Mouse (Mus musculus) stomach, postnatal 0 days (tissue): ENCODE results near the gene Mfsd9.

Source experiments
- CTCF ChIP-seq: IDR thresholded peaks from 2 replicates; pipeline ENCODE4 v1.5.1; 2016; ENCODE audit warnings: antibody characterized with exemption, low read depth, mild to moderate bottlenecking, moderate library complexity
- EP300 ChIP-seq: optimal IDR thresholded peaks from 2 replicates; pipeline ENCODE3; 2016; ENCODE audit warnings: antibody characterized with exemption

DNA sequence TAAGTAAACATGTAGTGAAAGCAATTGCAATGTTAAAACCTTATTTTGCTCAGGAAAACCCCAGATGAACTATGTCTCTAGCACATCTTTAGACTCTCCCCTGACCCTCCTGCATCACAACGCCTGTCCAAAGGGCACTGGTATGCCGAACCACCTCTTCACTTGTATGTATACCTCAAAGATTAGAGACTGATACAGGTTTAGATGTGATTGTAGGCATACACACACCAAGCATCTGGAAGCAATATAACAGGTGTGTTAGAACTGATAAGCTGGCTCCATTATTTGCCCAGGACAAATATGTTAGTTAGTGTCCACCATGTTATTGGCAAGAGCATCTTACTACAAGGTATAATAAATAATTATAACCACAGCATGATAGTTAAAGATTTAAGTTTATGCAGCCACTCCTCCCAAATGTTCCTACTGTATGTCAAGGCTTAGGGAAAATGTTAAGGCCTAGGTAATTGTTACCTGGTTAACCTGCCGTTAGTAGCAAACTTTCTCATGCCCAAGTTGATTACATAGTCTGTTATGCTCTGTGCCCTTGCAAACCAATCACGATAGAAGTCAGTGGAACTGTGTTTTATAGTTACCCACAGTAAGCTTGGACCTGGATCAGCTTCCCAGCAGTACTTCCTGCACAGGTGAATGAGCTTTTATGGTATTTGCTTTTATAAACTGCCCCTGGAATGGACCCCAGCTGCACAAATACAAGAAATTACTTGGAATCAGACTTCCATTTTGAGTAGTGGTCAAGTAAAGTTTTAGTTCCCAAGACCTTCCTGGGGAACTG is 40.4 kb upstream of the Mfsd9 start:
- TF ChIP-seq CTCF (no peak), EP300 (no peak)
